ENCODE assay signal across 8 mouse cellular contexts in genomic region chr1:143916587-143916986, GRCm38 (mm10).
A peak's percentile ranks its signal among the peaks of the same experiment; 100 is the strongest.
DNase-seq lines count a peak whose midpoint lies in the region; ATAC-seq lines count a peak whose summit lies in the region.

No protein-coding gene starts in this region.

- no peak overlapping the region for H3K4me3 ChIP-seq in hindbrain, embryonic 13.5 days

- H3K4me1 ChIP-seq in hindbrain, embryonic 13.5 days (replicated peaks) = peaks cover 9% of the 10 kb centered on the region

- H3K27me3 ChIP-seq in hindbrain, embryonic 13.5 days = peaks cover 14% of the 10 kb centered on the region

- intact Hi-C loops in gastrocnemius, postnatal 14 days (cut with DNase I; ENCODE audit: low total_unique reads) = no loop called here

- H3K9ac ChIP-seq in hindbrain, embryonic 13.5 days = no peak overlapping the region

- 89% methylated on average over 9 of the region's 9 CpGs for WGBS in hindbrain, embryonic 13.5 days

- peak; percentile 72 for ATAC-seq in CD4-positive, CD25-positive, alpha-beta regulatory T cell, adult 4 months
- ATAC-seq in megakaryocyte-erythroid progenitor cell, adult 5-6 weeks (replicated peaks; ENCODE audit: low FRiP score, low TSS enrichment, poor library complexity, severe bottlenecking) = peak; percentile 85
- ATAC-seq in hindbrain, embryonic 13.5 days (ENCODE audit: low FRiP score) = no peak

- DNase-seq in 416B (ENCODE audit: low read depth) = peak; percentile 95
- peak; percentile 47 for DNase-seq in kidney, postnatal 10 days
- DNase-seq in gastrocnemius, postnatal 14 days = no peak
- DNase-seq in testis, postnatal 10 days (ENCODE audit: low spot score) = no peak
- no peak for DNase-seq in adrenal gland, postnatal 4 days (ENCODE audit: low spot score in 2 of 2)

- H3K36me3 ChIP-seq in hindbrain, embryonic 13.5 days = no peaks in the 10 kb centered on the region

- H3K9me3 ChIP-seq in hindbrain, embryonic 13.5 days = no peaks in the 10 kb centered on the region

- H3K4me2 ChIP-seq in hindbrain, embryonic 13.5 days = no peak overlapping the region

- H3K27ac ChIP-seq in hindbrain, embryonic 13.5 days = no peak overlapping the region

Comparison
In these comparisons a context has a peak if more than half of its experiments do, and no peak if none do; other contexts are left out.
1. DNase-seq: peak in 416B (single experiment) and kidney, postnatal 10 days (single experiment); none in gastrocnemius, postnatal 14 days (single experiment), testis, postnatal 10 days (single experiment) and adrenal gland, postnatal 4 days (0 of 2).